Mouse (Mus musculus): ENCODE results near the gene Map7d1. TPM values are rescaled to one million over a fixed set of nuclear protein-coding genes. Genes with fewer than 3 reads are reported as not detected.
A peak's percentile ranks its signal among the peaks of the same experiment; 100 is the strongest.

Gene Map7d1
- polyA plus RNA-seq, 1 experiment from 2014 or later = 59.8 TPM

GRCm38 (mm10) chr4:126290314-126290713 lies 34.2 kb upstream of the Map7d1 start:
- H3K27ac ChIP-seq (ENCODE audit: low read depth, low read length) = no peak overlapping the region
- peaks cover 22% of the 10 kb centered on the region for H3K27me3 ChIP-seq (replicated peaks; ENCODE audit: control insufficient read depth, insufficient read depth, low read length)
- H3K9me3 ChIP-seq (ENCODE audit: control insufficient read depth, low read length) = peaks cover 4% of the 10 kb centered on the region; the same call in 1 of the 2 replicates
- no peaks in the 10 kb centered on the region for H3K36me3 ChIP-seq (ENCODE audit: control insufficient read depth, insufficient read depth, low read length)
- 86% methylated on average over 8 of the region's 8 CpGs for WGBS
- no peak overlapping the region for H3K9ac ChIP-seq (ENCODE audit: low read depth, low read length)
- ATAC-seq = no peak
- H3K4me2 ChIP-seq (ENCODE audit: low read length) = no peak overlapping the region
- no peak overlapping the region for H3K4me3 ChIP-seq (ENCODE audit: low read length)
- peaks cover 4% of the 10 kb centered on the region; the same call in 1 of the 2 replicates for H3K4me1 ChIP-seq (ENCODE audit: control insufficient read depth, insufficient read depth, low read depth, low read length)

GRCm38 (mm10) chr4:126288085-126288666 lies 32.0 kb upstream of the Map7d1 start:
- peaks cover 4% of the 10 kb centered on the region; the same call in 1 of the 2 replicates for H3K4me1 ChIP-seq (ENCODE audit: control insufficient read depth, insufficient read depth, low read depth, low read length)
- H3K27ac ChIP-seq (ENCODE audit: low read depth, low read length) = no peak overlapping the region
- H3K4me3 ChIP-seq (ENCODE audit: low read length) = no peak overlapping the region
- H3K9ac ChIP-seq (ENCODE audit: low read depth, low read length) = no peak overlapping the region
- 0 out of 2 replicates have a peak, but pooled peaks have one; percentile 30 for ATAC-seq
- peaks cover 28% of the 10 kb centered on the region for H3K27me3 ChIP-seq (replicated peaks; ENCODE audit: control insufficient read depth, insufficient read depth, low read length)
- peaks cover 4% of the 10 kb centered on the region; the same call in 1 of the 2 replicates for H3K9me3 ChIP-seq (ENCODE audit: control insufficient read depth, low read length)
- peak overlapping the region; percentile 6; the same call in 1 of the 2 replicates for H3K4me2 ChIP-seq (ENCODE audit: low read length)
- WGBS = 35% methylated on average over 17 of the region's 17 CpGs
- no peaks in the 10 kb centered on the region for H3K36me3 ChIP-seq (ENCODE audit: control insufficient read depth, insufficient read depth, low read length)

- peaks cover 4% of the 10 kb centered on the region; the same call in 1 of the 2 replicates for H3K4me1 ChIP-seq (ENCODE audit: control insufficient read depth, insufficient read depth, low read depth, low read length)
- H3K27me3 ChIP-seq (replicated peaks; ENCODE audit: control insufficient read depth, insufficient read depth, low read length) = peaks cover 28% of the 10 kb centered on the region
- no peak overlapping the region for H3K27ac ChIP-seq (ENCODE audit: low read depth, low read length)
- peaks cover 4% of the 10 kb centered on the region; the same call in 1 of the 2 replicates for H3K9me3 ChIP-seq (ENCODE audit: control insufficient read depth, low read length)
- H3K9ac ChIP-seq (ENCODE audit: low read depth, low read length) = no peak overlapping the region
- no peaks in the 10 kb centered on the region for H3K36me3 ChIP-seq (ENCODE audit: control insufficient read depth, insufficient read depth, low read length)
- ATAC-seq = no peak
- WGBS = 33% methylated on average over 11 of the region's 11 CpGs
- no peak overlapping the region for H3K4me3 ChIP-seq (ENCODE audit: low read length)
- no peak overlapping the region for H3K4me2 ChIP-seq (ENCODE audit: low read length)
Measured at GRCm38 (mm10) chr4:126287302-126287995, 31.3 kb upstream of the Map7d1 start.

GRCm38 (mm10) chr4:126286492-126286891 lies 30.3 kb upstream of the Map7d1 start, which contains the start of gene Col8a2:
Gene Col8a2 (plus strand): TSS chr4:126286793.
- Histone ChIP-seq H3K27me3 (replicated peaks; ENCODE audit: control insufficient read depth, insufficient read depth, low read length) (peaks cover 28% of the 10 kb centered on the region), H3K36me3 (ENCODE audit: control insufficient read depth, insufficient read depth, low read length) (no peaks in the 10 kb centered on the region), H3K27ac (ENCODE audit: low read depth, low read length) (no peak within 1 kb of the TSS; the same call in 1 of the 2 replicates), H3K9me3 (ENCODE audit: control insufficient read depth, low read length) (peaks cover 4% of the 10 kb centered on the region; the same call in 1 of the 2 replicates), H3K4me3 (ENCODE audit: low read length) (peak within 1 kb of the TSS; percentile 38), H3K4me1 (ENCODE audit: control insufficient read depth, insufficient read depth, low read depth, low read length) (peaks cover 4% of the 10 kb centered on the region; the same call in 1 of the 2 replicates), H3K9ac (ENCODE audit: low read depth, low read length) (peak within 1 kb of the TSS; percentile 48; the same call in 1 of the 2 replicates), H3K4me2 (ENCODE audit: low read length) (peak within 1 kb of the TSS; percentile 54)
- 2% methylated on average over 37 of the region's 42 CpGs for WGBS
- ATAC-seq = no peak

GRCm38 (mm10) chr4:126283582-126283981 lies 27.4 kb upstream of the Map7d1 start:
- WGBS = 90% methylated on average over 8 of the region's 8 CpGs
- ATAC-seq = no peak

GRCm38 (mm10) chr4:126281706-126282105 lies 25.6 kb upstream of the Map7d1 start:
- ATAC-seq = no peak
- H3K27ac ChIP-seq (ENCODE audit: low read depth, low read length) = no peak overlapping the region
- H3K9ac ChIP-seq (ENCODE audit: low read depth, low read length) = no peak overlapping the region
- WGBS = 71% methylated on average over 9 of the region's 9 CpGs
- H3K4me3 ChIP-seq (ENCODE audit: low read length) = no peak overlapping the region
- H3K36me3 ChIP-seq (ENCODE audit: control insufficient read depth, insufficient read depth, low read length) = no peaks in the 10 kb centered on the region
- no peak overlapping the region for H3K4me2 ChIP-seq (ENCODE audit: low read length)
- peaks cover 4% of the 10 kb centered on the region; the same call in 1 of the 2 replicates for H3K9me3 ChIP-seq (ENCODE audit: control insufficient read depth, low read length)
- H3K27me3 ChIP-seq (replicated peaks; ENCODE audit: control insufficient read depth, insufficient read depth, low read length) = peaks cover 17% of the 10 kb centered on the region
- H3K4me1 ChIP-seq (ENCODE audit: control insufficient read depth, insufficient read depth, low read depth, low read length) = peaks cover 4% of the 10 kb centered on the region

More at GRCm38 (mm10) chr4:126283582-126283981, 27.4 kb upstream of the Map7d1 start:
- H3K9ac ChIP-seq (ENCODE audit: low read depth, low read length) = no peak overlapping the region
- H3K4me1 ChIP-seq (ENCODE audit: control insufficient read depth, insufficient read depth, low read depth, low read length) = peaks cover 4% of the 10 kb centered on the region; the same call in 1 of the 2 replicates
- no peaks in the 10 kb centered on the region for H3K36me3 ChIP-seq (ENCODE audit: control insufficient read depth, insufficient read depth, low read length)
- H3K9me3 ChIP-seq (ENCODE audit: control insufficient read depth, low read length) = peaks cover 4% of the 10 kb centered on the region; the same call in 1 of the 2 replicates
- H3K4me3 ChIP-seq (ENCODE audit: low read length) = no peak overlapping the region
- no peak overlapping the region for H3K27ac ChIP-seq (ENCODE audit: low read depth, low read length)
- H3K4me2 ChIP-seq (ENCODE audit: low read length) = no peak overlapping the region
- peaks cover 28% of the 10 kb centered on the region for H3K27me3 ChIP-seq (replicated peaks; ENCODE audit: control insufficient read depth, insufficient read depth, low read length)

GRCm38 (mm10) chr4:126278961-126279360 lies 22.8 kb upstream of the Map7d1 start:
- Histone ChIP-seq H3K4me3 (ENCODE audit: low read length) (no peak overlapping the region), H3K4me1 (ENCODE audit: control insufficient read depth, insufficient read depth, low read depth, low read length) (no peaks in the 10 kb centered on the region; the same call in 1 of the 2 replicates), H3K27me3 (replicated peaks; ENCODE audit: control insufficient read depth, insufficient read depth, low read length) (peaks cover under 1% of the 10 kb centered on the region; the same call in 1 of the 2 replicates), H3K4me2 (ENCODE audit: low read length) (no peak overlapping the region), H3K27ac (ENCODE audit: low read depth, low read length) (no peak overlapping the region), H3K9me3 (ENCODE audit: control insufficient read depth, low read length) (no peaks in the 10 kb centered on the region), H3K36me3 (ENCODE audit: control insufficient read depth, insufficient read depth, low read length) (peaks cover 8% of the 10 kb centered on the region), H3K9ac (ENCODE audit: low read depth, low read length) (no peak overlapping the region)
- ATAC-seq = no peak
- 56% methylated on average over 9 of the region's 9 CpGs for WGBS

GRCm38 (mm10) chr4:126278565-126278915 lies 22.4 kb upstream of the Map7d1 start:
- no peak overlapping the region for H3K9ac ChIP-seq (ENCODE audit: low read depth, low read length)
- no peak for ATAC-seq
- no peaks in the 10 kb centered on the region for H3K9me3 ChIP-seq (ENCODE audit: control insufficient read depth, low read length)
- no peaks in the 10 kb centered on the region; the same call in 1 of the 2 replicates for H3K4me1 ChIP-seq (ENCODE audit: control insufficient read depth, insufficient read depth, low read depth, low read length)
- H3K27ac ChIP-seq (ENCODE audit: low read depth, low read length) = no peak overlapping the region
- 45% methylated on average over 9 of the region's 9 CpGs for WGBS
- H3K4me3 ChIP-seq (ENCODE audit: low read length) = no peak overlapping the region
- peaks cover 11% of the 10 kb centered on the region for H3K36me3 ChIP-seq (ENCODE audit: control insufficient read depth, insufficient read depth, low read length)
- H3K4me2 ChIP-seq (ENCODE audit: low read length) = no peak overlapping the region
- no peaks in the 10 kb centered on the region for H3K27me3 ChIP-seq (replicated peaks; ENCODE audit: control insufficient read depth, insufficient read depth, low read length)
